Mouse (Mus musculus): ENCODE measurements at regions not wholly inside any gene's neighbourhood (a gene's known extent, or its start where the extent isn't known, plus 50 kb on each side); places are given as distances from the start of the nearest gene placed in this dataset.

DNA sequence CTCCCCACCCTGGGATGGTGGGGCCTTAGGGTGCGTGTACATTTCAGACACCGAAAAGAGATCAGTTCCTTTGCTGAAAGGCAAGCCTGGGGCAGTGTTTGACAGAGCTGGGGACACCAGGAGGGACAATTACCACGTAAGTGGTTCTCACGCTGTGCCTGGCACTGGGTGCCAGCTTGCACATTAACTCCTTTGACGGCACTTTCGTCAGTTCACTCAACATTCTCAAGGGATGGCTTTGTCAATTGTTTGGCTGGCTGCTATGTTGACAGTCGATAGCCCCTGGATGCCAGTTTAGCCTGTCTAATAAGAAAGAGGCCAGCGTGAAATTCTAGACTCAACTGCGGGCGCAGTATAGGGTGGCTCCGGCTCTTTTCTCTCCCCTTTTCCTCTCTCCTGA, 569.2 kb upstream of the Btbd3 start:
- no peak for TF ChIP-seq POLR2A (IDR thresholded peaks at IDR 0.05; ENCODE audit: low read depth, low read length)
- no peak for TF ChIP-seq CTCF (IDR thresholded peaks at IDR 0.05; ENCODE audit: borderline replicate concordance, insufficient read depth, low read length)

Data from embryonic fibroblast, embryonic 13.5 days (primary cell).